Mouse (Mus musculus) common myeloid progenitor, adult 5-6 weeks (primary cell): Measurements from ENCODE around the gene Mindy4. TPM values are rescaled to one million over a fixed set of nuclear protein-coding genes. Genes with fewer than 3 reads are reported as not detected.

ENCODE experiments used
- ATAC-seq: replicated peaks from 2 replicates; pipeline ENCODE4 v1.8.0; 2016; ENCODE audit warnings: low read depth, mild to moderate bottlenecking, moderate TSS enrichment, inconsistent platforms; ENCODE audit not compliant: poor library complexity, severe bottlenecking
- total RNA-seq: library from RNA; stranded (forward); fragments of 200-1000, 187-1606 nt; gene quantifications from 2 replicates; pipeline ENCODE4 v1.2.3, GENCODE M21; 2017

Gene Mindy4
- total RNA-seq, 1 experiment from 2014 or later, result 11.5 TPM

GRCm38 (mm10) chr6:55288007-55288602 lies 84.9 kb downstream of the Mindy4 start:
- no peak for ATAC-seq

DNA sequence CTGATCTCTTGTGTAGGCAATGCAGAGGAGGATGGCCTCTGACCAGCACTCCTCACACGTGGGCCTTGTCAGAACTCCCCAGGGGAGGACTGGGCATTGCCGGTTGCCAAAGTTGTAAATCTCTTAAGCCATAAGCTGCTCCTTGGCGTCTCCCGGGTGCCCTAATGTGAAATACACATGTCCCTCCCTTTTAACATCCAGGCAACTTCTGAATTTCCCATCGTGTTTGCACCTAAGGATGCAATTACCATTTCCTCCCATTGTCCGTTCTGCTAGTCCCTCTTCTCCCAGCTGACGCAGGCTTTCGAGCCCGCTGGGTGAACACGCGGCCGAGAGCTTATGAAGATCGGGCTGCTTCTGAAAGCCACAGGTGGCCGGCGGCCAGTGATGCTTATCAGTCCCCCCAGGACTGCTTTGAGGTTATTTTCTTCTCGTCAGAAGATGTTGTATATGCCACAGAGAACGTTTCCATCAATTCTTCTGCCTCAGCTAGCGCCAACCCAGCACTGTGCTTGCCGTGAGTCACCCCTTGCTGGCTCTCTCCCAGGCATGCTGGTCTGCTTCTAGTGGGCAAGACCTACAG lies 91.5 kb downstream of the Mindy4 start:
- peak; percentile 79 for ATAC-seq

DNA sequence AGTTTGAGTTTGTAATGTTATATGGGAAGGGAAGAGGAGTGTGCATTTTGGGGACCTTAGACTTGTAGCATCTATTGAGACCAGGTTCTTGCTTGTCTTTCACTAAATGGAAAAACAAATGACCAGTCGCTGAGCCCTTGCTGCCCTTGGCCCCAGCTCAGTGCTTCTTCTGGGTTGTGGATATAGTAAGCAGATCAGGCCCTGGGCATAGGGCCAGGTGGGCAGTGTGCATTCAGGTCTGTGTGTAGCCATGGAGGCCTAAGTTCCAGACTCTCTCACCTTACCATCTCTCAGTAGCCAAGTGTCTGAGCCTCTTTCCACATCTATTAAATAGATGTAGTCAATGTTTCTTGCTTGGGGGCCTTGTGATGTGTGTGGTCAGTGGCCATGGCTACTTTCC lies 92.1 kb downstream of the Mindy4 start:
- ATAC-seq, result no peak

GRCm38 (mm10) chr6:55299482-55299881 lies 96.3 kb downstream of the Mindy4 start:
- ATAC-seq, result no peak; the same call in 1 of the 2 replicates

DNA sequence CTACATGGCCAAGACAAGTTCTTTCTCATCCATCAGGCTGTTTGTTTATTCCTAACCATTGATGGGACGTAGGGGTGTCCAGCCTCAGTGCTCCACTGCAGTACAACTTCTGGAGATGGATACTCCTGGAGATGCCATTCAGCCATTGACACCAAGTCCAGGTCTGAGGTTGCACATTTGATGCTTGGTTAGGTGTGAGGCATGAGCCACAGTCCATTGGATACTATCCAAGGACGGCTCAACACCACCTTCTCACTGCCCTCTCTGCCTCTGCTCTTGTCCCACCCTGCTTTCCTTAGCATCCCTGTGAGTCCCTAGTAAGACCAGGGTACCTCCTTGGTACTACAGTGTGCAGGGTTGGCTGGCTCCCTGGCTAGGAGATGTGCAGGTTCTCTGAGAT lies 96.7 kb downstream of the Mindy4 start:
- no peak for ATAC-seq

GRCm38 (mm10) chr6:55300704-55301103 lies 97.5 kb downstream of the Mindy4 start:
- ATAC-seq, result 0 out of 2 replicates have a peak, but pooled peaks have one; percentile 27

- ATAC-seq, result no peak
Observed at GRCm38 (mm10) chr6:55310179-55310578, 107.0 kb downstream of the Mindy4 start.

GRCm38 (mm10) chr6:55311962-55312361 lies 108.8 kb downstream of the Mindy4 start:
- ATAC-seq, result no peak

GRCm38 (mm10) chr6:55313893-55314292 lies 110.7 kb downstream of the Mindy4 start:
- ATAC-seq, result peak; percentile 45; the same call in 1 of the 2 replicates

GRCm38 (mm10) chr6:55314628-55315027 lies 111.4 kb downstream of the Mindy4 start:
- ATAC-seq, result no peak

DNA sequence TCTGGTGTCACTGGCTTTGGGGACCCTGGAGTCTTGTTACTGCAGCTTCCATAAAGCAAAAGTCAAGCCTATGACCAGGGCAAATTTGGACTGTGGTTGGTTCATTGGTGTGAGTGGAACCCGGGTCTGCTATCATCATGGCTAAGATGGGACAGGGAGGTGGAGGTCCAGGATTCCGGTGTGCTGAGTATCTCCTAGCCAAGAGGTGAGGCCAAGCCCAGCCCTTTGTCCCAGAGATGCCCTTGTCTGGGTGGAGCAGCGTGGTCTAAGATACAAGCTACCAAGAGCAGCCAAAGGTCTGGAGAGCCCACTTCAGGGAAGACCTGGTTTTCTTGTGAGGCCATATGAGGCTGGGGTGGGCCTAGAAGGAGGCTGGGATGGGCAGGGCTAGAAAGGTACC lies 115.4 kb downstream of the Mindy4 start:
- ATAC-seq, result no peak

- no peak for ATAC-seq
Observed at GRCm38 (mm10) chr6:55319585-55320551, 116.7 kb downstream of the Mindy4 start.

DNA sequence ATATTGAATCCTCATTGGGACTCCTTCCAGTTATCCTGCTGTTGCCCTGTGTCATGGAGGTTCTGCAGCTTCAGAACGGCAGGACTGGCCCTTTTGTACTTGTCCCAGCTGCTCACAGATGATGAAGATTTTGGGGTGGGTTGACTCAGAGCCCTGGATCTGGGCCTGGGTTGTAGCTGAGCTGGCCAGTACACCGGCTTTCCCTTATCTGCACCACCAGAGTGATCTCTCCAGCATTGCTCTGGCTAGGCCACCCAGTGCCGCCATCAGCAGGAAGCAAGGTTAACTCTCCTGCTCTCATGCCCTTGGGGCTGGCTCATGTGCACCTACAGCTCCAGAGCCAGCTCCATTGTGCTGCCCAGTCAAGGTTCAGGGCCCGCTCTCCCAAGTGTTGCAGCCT lies 117.7 kb downstream of the Mindy4 start:
- ATAC-seq, result peak; percentile 30

GRCm38 (mm10) chr6:55321518-55321917 lies 118.3 kb downstream of the Mindy4 start:
- no peak for ATAC-seq

- ATAC-seq, result no peak
Observed at GRCm38 (mm10) chr6:55322980-55323379, 119.8 kb downstream of the Mindy4 start.

DNA sequence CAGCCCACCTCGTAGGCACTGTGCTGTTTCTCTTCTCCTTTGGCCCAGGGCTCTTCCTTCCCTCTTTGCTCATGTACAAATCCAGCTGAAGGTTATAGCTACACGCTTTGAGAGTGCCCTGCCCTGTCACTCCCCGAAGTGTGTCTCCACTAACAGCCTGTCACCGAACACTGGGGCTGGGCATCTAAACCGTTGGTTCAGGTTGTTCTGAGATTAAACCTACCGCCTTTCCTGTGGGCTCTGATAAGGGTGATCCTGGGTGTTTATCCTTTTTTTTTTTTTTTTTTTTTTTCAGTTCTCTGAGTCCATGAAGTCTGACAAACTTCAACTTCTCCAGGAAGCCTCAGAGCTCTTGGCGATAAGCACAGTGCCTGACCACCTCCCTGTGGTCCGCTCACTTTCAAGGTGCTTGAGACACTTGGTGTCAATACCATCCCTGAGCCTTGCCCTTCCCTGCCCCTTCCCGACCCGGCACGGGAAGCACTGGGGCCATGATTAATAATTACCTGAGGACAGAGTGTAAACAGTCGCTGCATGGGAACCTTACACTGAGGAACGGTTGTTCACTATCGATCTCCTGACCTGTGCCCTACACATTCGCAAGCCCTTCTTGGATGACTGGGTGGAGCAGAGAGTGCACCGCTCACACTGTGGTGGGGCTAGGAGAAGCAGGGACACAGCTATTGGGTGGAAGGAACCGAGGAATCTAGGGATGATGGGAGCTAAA lies 120.9 kb downstream of the Mindy4 start:
- ATAC-seq, result peak; percentile 45

GRCm38 (mm10) chr6:55324785-55325184 lies 121.6 kb downstream of the Mindy4 start:
- no peak for ATAC-seq

DNA sequence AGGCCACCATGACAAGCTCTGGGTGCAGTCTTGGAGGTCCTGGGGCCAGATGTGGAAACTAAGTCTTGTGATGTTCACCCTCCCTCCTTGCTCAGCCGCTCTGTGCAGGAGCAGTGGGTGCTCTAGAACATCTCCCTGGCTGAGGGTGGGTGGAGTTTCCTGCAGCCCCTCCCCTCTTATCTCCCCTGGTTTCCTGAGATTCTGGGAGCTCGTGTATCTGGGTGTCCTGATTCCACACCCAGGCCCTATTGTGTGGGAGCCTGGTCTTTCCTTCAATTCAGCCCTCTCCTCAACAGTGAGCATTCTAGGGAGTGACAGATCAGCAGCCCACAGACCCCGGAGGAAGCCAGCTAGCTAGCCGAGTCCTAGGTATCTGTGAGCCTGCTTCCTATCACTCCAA lies 123.1 kb downstream of the Mindy4 start:
- peak; percentile 50 for ATAC-seq

DNA sequence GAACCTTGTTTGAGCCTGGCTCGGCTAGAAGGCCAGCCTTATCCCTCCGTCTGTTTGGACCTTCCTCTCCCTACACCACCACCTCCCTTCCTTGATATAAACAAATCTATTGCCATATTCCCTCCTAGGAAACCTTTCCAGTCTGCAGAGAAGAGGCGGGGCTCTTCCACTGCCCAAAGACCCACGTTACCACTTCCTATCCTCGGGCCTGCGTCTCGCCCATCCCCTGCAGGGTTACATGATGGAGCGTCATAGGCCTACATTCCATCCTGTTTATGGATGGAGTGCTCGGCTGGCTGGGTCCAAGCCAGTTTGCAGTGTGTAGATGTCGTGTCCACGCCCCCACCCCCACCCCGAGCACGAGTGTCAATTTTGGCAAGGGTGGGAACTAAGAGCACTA lies 124.1 kb downstream of the Mindy4 start:
- no peak for ATAC-seq

DNA sequence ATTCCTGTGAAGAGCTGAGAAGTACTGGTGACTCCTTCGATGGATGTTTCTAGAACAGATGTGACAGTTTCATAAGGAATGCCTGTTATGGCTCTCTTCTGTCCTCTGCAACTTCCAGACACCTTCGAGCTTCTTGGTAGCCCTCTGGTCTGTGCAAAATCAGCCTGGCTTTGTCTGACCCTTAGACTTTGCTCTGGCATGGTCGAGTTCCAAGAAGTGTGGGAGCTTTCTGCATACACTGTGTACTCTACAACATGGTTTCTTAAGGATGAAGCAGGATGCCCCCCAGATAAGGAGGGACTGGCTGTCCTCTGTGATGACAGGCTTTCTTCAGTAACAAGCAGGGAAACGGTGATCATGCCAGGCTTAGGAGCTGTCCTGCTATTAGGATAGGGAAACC lies 125.0 kb downstream of the Mindy4 start:
- no peak for ATAC-seq
